Mouse (Mus musculus) G1E (cell line): ENCODE results near the gene Pmvk. TPM values are rescaled to one million over a fixed set of nuclear protein-coding genes. Genes with fewer than 3 reads are reported as not detected.

Source experiments
- ATAC-seq: 2 replicates; pipeline ENCODE4 v1.8.0; 2016; ENCODE audit warnings: mild to moderate bottlenecking; ENCODE audit not compliant: insufficient number of reproducible peaks, poor library complexity, low FRiP score, severe bottlenecking; ENCODE audit errors: extremely low read depth
- DNase-seq: peaks from one replicate; pipeline ENCODE4 v3.0.0; 2012; ENCODE audit warnings: low spot score
- H3K27me3 ChIP-seq: 2 replicates; pipeline ENCODE4 v1.6.1; 2012; ENCODE audit warnings: mild to moderate bottlenecking, low read length, inconsistent platforms; ENCODE audit not compliant: insufficient read depth
- H3K36me3 ChIP-seq: replicated peaks from 2 replicates; pipeline ENCODE3; 2012; ENCODE audit warnings: mild to moderate bottlenecking, inconsistent platforms
- H3K4me1 ChIP-seq: 2 replicates; pipeline ENCODE4 v1.6.1; 2012; ENCODE audit warnings: low read depth, low read length, inconsistent platforms, mixed read lengths; ENCODE audit not compliant: insufficient read depth
- H3K4me3 ChIP-seq: 2 replicates; pipeline ENCODE4 v1.5.1; 2012; ENCODE audit warnings: low read depth, mild to moderate bottlenecking, inconsistent platforms, low read length, moderate library complexity, mixed read lengths
- H3K9me3 ChIP-seq: replicated peaks from 2 replicates; pipeline ENCODE4 v1.6.1; 2012; ENCODE audit warnings: inconsistent platforms
- CTCF ChIP-seq: IDR thresholded peaks from 2 replicates; pipeline ENCODE4 v1.5.1; 2012; ENCODE audit warnings: low read depth, low read length, inconsistent platforms, mixed read lengths
- GATA1 ChIP-seq: IDR thresholded peaks from 2 replicates; pipeline ENCODE4 v1.6.1; 2012; ENCODE audit warnings: borderline replicate concordance, low read length, inconsistent platforms, mixed read lengths
- GATA2 ChIP-seq: IDR thresholded peaks from 2 replicates; pipeline ENCODE4 v1.6.1; 2012; ENCODE audit warnings: low read depth, low read length, inconsistent platforms, borderline replicate concordance
- POLR2AphosphoS5 ChIP-seq: IDR thresholded peaks from 2 replicates; pipeline ENCODE4 v1.6.1; 2012; ENCODE audit warnings: low read depth, low read length, inconsistent platforms; ENCODE audit not compliant: insufficient replicate concordance
- TAL1 ChIP-seq: conservative IDR thresholded peaks from 2 replicates; pipeline ENCODE4 v1.6.1; 2012; ENCODE audit warnings: low read depth, low read length, inconsistent platforms, mixed read lengths
- polyA plus RNA-seq: library from polyadenylated mRNA; stranded (reverse); fragments of >175 nt; gene quantifications from 2 replicates; pipeline ENCODE4 v1.2.3, GENCODE M21; 2012
- total RNA-seq, 2 experiments: library from RNA; stranded (forward) in 1 of 2; stranded (reverse) in 1 of 2; fragments of 200-1000 nt in 1 of 2; fragments of >200 nt in 1 of 2; fragmentation: Nextera tagmentation in 1 of 2; gene quantifications; 2 replicates each; pipeline ENCODE4 v1.2.3; 2014 to 2017

Pmvk gene
- total and polyA plus RNA-seq, 3 experiments = 17.8 to 46.6 (median 26.1) TPM

DNA sequence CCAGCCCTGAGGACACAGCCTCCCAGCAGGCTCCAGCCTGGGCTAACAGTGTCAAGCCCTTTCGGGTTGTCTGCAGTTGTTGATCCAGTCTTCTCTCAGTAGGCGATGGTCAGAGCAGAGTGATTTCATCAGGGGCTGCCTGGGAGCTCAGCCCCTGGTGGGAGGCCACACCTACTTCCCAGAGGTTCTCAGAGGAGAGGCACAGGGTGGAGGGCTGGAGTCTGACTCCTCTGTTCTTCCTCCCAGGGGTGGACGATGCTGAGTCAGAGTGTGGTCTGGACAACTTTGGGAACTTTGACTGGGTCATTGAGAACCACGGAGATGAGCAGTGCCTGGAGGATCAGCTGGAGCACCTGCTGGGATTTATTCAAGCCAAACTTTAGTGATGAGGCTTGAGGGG is 13.9 kb downstream of the Pmvk start:
- peaks cover 62% of the 10 kb centered on the region for H3K36me3 ChIP-seq
- no peaks in the 10 kb centered on the region for H3K9me3 ChIP-seq
- no peaks in the 10 kb centered on the region for H3K4me1 ChIP-seq

DNA sequence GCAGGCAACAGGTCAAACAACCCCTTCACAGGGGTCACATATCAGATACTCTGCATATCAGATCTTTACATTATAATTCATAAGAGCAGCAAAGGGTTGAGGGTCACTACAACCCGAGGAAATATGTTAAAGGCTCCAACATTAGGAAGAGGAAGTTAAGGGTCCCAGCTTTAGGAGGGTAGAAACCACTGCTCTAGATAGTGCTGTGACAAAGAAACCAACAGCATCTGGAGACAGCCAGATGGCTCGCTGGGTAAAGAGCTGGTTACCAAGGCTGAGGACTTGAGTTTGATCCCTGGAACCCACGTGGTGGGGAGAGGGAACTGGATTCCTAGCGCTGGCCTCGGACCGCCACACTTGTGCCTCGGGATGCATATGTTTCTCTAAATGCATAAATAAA is 17.9 kb downstream of the Pmvk start:
- H3K27me3 ChIP-seq = peaks cover 11% of the 10 kb centered on the region
- peaks cover 3% of the 10 kb centered on the region; the same call in 1 of the 2 replicates for H3K4me1 ChIP-seq
- peaks cover 30% of the 10 kb centered on the region for H3K36me3 ChIP-seq
- no peak for TF ChIP-seq GATA2
- no peak for TF ChIP-seq CTCF
- TF ChIP-seq GATA1 = no peak
- TF ChIP-seq TAL1 = no peak
- TF ChIP-seq POLR2AphosphoS5 = no peak
- no peak overlapping the region for H3K4me3 ChIP-seq
- ATAC-seq (no peak), DNase-seq (no peak)
- H3K9me3 ChIP-seq = no peaks in the 10 kb centered on the region

More for the DNA sequence above, 13.9 kb downstream of the Pmvk start:
- Histone ChIP-seq H3K27me3 (peaks cover 6% of the 10 kb centered on the region), H3K4me3 (no peak overlapping the region)
- ATAC-seq (no peak), DNase-seq (no peak)
- no peak for TF ChIP-seq GATA2
- TF ChIP-seq TAL1 = no peak
- no peak for TF ChIP-seq GATA1
- no peak for TF ChIP-seq POLR2AphosphoS5
- TF ChIP-seq CTCF = no peak

- H3K4me3 ChIP-seq = no peak overlapping the region
- H3K36me3 ChIP-seq = peaks cover 15% of the 10 kb centered on the region
- no peaks in the 10 kb centered on the region for H3K9me3 ChIP-seq
- no peak for TF ChIP-seq CTCF
- TF ChIP-seq TAL1 = no peak
- no peak for TF ChIP-seq GATA2
- TF ChIP-seq GATA1 = no peak
- no peak for TF ChIP-seq POLR2AphosphoS5
- H3K27me3 ChIP-seq = peaks cover 13% of the 10 kb centered on the region
- peaks cover 3% of the 10 kb centered on the region; the same call in 1 of the 2 replicates for H3K4me1 ChIP-seq
- no peak for ATAC-seq
- DNase-seq = no peak
Observed at GRCm38 (mm10) chr3:89473838-89474237, 19.5 kb downstream of the Pmvk start.

DNA sequence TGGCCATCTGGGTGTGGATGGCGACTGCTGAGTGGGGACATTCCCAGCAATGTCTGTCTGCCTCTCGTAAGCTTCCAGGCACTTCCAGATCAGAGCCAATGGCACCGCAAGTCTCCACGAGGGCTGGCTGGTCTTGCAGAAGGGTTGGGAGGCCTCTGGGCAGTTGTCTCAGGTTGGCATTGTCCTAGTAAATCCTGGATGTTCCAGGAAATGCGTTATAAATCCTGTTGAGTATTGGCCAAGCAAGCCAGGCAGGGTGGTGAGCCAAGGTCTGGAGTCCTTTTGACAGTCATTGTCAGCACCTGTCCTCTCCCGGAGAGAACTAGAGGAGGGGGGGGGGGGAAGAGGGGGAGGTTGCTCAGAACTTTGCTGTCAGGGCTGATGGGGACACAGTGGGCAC is 24.7 kb downstream of the Pmvk start:
- no peak for DNase-seq
- Histone ChIP-seq H3K27me3 (peaks cover 9% of the 10 kb centered on the region), H3K9me3 (no peaks in the 10 kb centered on the region), H3K36me3 (no peaks in the 10 kb centered on the region), H3K4me3 (no peak overlapping the region), H3K4me1 (peaks cover 7% of the 10 kb centered on the region; the same call in 1 of the 2 replicates)
- TF ChIP-seq TAL1 (no peak), CTCF (no peak), POLR2AphosphoS5 (no peak), GATA1 (no peak), GATA2 (no peak)
- no peak for ATAC-seq

- Histone ChIP-seq H3K9me3 (no peaks in the 10 kb centered on the region), H3K27me3 (peaks cover 7% of the 10 kb centered on the region), H3K4me1 (peaks cover 11% of the 10 kb centered on the region), H3K36me3 (no peaks in the 10 kb centered on the region), H3K4me3 (no peak overlapping the region)
- DNase-seq (peak; percentile 13), ATAC-seq (no peak; the same call in 1 of the 2 replicates)
- TF ChIP-seq POLR2AphosphoS5 = no peak
- TF ChIP-seq CTCF = peak; percentile 82
Observed at GRCm38 (mm10) chr3:89481488-89481887, 27.1 kb downstream of the Pmvk start.

DNA sequence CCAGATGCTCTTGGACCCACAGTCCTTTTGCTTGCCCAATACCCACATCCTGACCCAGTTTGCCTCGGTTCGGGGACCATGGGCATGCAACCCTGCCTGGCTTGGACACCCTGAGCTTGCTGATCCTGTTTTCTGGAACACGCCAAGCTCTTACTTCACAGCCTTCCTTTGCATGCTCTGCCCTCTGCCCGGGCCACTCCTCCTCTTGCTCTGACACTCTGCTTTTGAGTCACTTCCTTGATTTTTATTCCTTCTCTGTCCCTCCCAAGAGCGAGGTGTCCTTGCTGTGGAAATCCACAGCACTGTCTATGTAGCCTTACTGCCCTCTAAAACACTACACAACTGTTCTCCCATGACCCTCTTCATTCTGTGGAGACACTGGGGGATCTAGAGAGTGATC is 27.9 kb downstream of the Pmvk start:
- Histone ChIP-seq H3K4me3 (no peak overlapping the region), H3K36me3 (no peaks in the 10 kb centered on the region), H3K9me3 (no peaks in the 10 kb centered on the region), H3K27me3 (peaks cover 12% of the 10 kb centered on the region), H3K4me1 (peaks cover 11% of the 10 kb centered on the region)
- ATAC-seq (no peak), DNase-seq (no peak)
- no peak for TF ChIP-seq GATA1
- TF ChIP-seq GATA2 = no peak
- TF ChIP-seq CTCF = no peak
- no peak for TF ChIP-seq TAL1
- no peak for TF ChIP-seq POLR2AphosphoS5
